Mouse (Mus musculus) granulocyte monocyte progenitor cell, adult 5-6 weeks (primary cell): Measurements from ENCODE around the gene Tnfrsf4. TPM values are rescaled to one million over a fixed set of nuclear protein-coding genes. Genes with fewer than 3 reads are reported as not detected.

Source experiments
- ATAC-seq: replicated peaks from 2 replicates; pipeline ENCODE4 v1.8.0; 2016; ENCODE audit warnings: mild to moderate bottlenecking, moderate TSS enrichment, inconsistent platforms; ENCODE audit not compliant: poor library complexity, severe bottlenecking
- total RNA-seq, 2 experiments: library from RNA; stranded (forward) in 1 of 2; stranded (reverse) in 1 of 2; fragments of 200-712, 200-1000 nt in 1 of 2; fragments of >200 nt in 1 of 2; fragmentation: Nextera tagmentation in 1 of 2; gene quantifications; 2 replicates each; pipeline ENCODE4 v1.2.3; 2014 to 2017

Gene Tnfrsf4
- total RNA-seq, 2 experiments from 2014 or later = 1.1 TPM; not detected in 1

- no peak for ATAC-seq
Observed at GRCm38 (mm10) chr4:156064510-156064897, 50.9 kb downstream of the Tnfrsf4 start.

- no peak for ATAC-seq
Observed at GRCm38 (mm10) chr4:156065156-156065894, 51.7 kb downstream of the Tnfrsf4 start.

Other genes with a start within 250 kb of the Tnfrsf4 start
- gene Vwa1, start 239.1 kb upstream of the Tnfrsf4 start, total RNA-seq (2014; fragmentation: Nextera tagmentation) = not detected in 2 replicates
- 0.26 and 0.36 TPM in 2 replicates for gene Vwa1, start 239.1 kb upstream of the Tnfrsf4 start, total RNA-seq (2017)
- gene Tmem88b, start 228.0 kb upstream of the Tnfrsf4 start, total RNA-seq (2014; fragmentation: Nextera tagmentation) = not detected in 2 replicates
- gene Tmem88b, start 228.0 kb upstream of the Tnfrsf4 start, total RNA-seq (2017) = not detected in 2 replicates
- gene Ankrd65, start 223.4 kb upstream of the Tnfrsf4 start, total RNA-seq (2014; fragmentation: Nextera tagmentation) = not detected in 2 replicates
- not detected in 2 replicates for gene Ankrd65, start 223.4 kb upstream of the Tnfrsf4 start, total RNA-seq (2017)
- 191 and 198 TPM in 2 replicates for gene Mrpl20, start 211.0 kb upstream of the Tnfrsf4 start, total RNA-seq (2014; fragmentation: Nextera tagmentation)
- 84.2 and 91.1 TPM in 2 replicates for gene Mrpl20, start 211.0 kb upstream of the Tnfrsf4 start, total RNA-seq (2017)
- gene Ccnl2, start 201.4 kb upstream of the Tnfrsf4 start, total RNA-seq (2014; fragmentation: Nextera tagmentation) = 94.6 and 104 TPM in 2 replicates
- 75.5 and 84.0 TPM in 2 replicates for gene Ccnl2, start 201.4 kb upstream of the Tnfrsf4 start, total RNA-seq (2017)
- 130 and 149 TPM in 2 replicates for gene Aurkaip1, start 182.6 kb upstream of the Tnfrsf4 start, total RNA-seq (2014; fragmentation: Nextera tagmentation)
- gene Aurkaip1, start 182.6 kb upstream of the Tnfrsf4 start, total RNA-seq (2017) = 101 and 159 TPM in 2 replicates
- gene Mxra8, start 174.2 kb upstream of the Tnfrsf4 start, total RNA-seq (2014; fragmentation: Nextera tagmentation) = 0.39 TPM in 1 of 2 replicates, not detected in the other
- gene Mxra8, start 174.2 kb upstream of the Tnfrsf4 start, total RNA-seq (2017) = not detected in 2 replicates
- 10.1 and 20.3 TPM in 2 replicates for gene Dvl1, start 166.4 kb upstream of the Tnfrsf4 start, total RNA-seq (2014; fragmentation: Nextera tagmentation)
- 12.4 and 21.6 TPM in 2 replicates for gene Dvl1, start 166.4 kb upstream of the Tnfrsf4 start, total RNA-seq (2017)
- gene Tas1r3, start 150.5 kb upstream of the Tnfrsf4 start, total RNA-seq (2014; fragmentation: Nextera tagmentation) = 1.5 TPM in 1 of 2 replicates, not detected in the other
- gene Tas1r3, start 150.5 kb upstream of the Tnfrsf4 start, total RNA-seq (2017) = 0.30 and 0.93 TPM in 2 replicates
- gene Cptp, start 144.4 kb upstream of the Tnfrsf4 start, total RNA-seq (2014; fragmentation: Nextera tagmentation) = 9.4 and 16.7 TPM in 2 replicates
- 7.0 and 7.8 TPM in 2 replicates for gene Cptp, start 144.4 kb upstream of the Tnfrsf4 start, total RNA-seq (2017)
- gene Ints11, start 144.3 kb upstream of the Tnfrsf4 start, total RNA-seq (2014; fragmentation: Nextera tagmentation) = 49.0 and 64.7 TPM in 2 replicates
- 34.7 and 37.9 TPM in 2 replicates for gene Ints11, start 144.3 kb upstream of the Tnfrsf4 start, total RNA-seq (2017)
- gene Pusl1, start 122.1 kb upstream of the Tnfrsf4 start, total RNA-seq (2014; fragmentation: Nextera tagmentation) = 21.2 and 29.3 TPM in 2 replicates
- 41.8 and 48.6 TPM in 2 replicates for gene Pusl1, start 122.1 kb upstream of the Tnfrsf4 start, total RNA-seq (2017)
- gene Acap3, start 122.0 kb upstream of the Tnfrsf4 start, total RNA-seq (2014; fragmentation: Nextera tagmentation) = 10.7 and 23.1 TPM in 2 replicates
- 6.0 and 6.1 TPM in 2 replicates for gene Acap3, start 122.0 kb upstream of the Tnfrsf4 start, total RNA-seq (2017)
- gene Ube2j2, start 70.0 kb upstream of the Tnfrsf4 start, total RNA-seq (2014; fragmentation: Nextera tagmentation) = 68.8 and 78.6 TPM in 2 replicates
- gene Ube2j2, start 70.0 kb upstream of the Tnfrsf4 start, total RNA-seq (2017) = 81.6 and 84.8 TPM in 2 replicates
- 15.4 and 32.2 TPM in 2 replicates for gene C1qtnf12, start 51.5 kb upstream of the Tnfrsf4 start, total RNA-seq (2014; fragmentation: Nextera tagmentation)
- 10.6 and 11.0 TPM in 2 replicates for gene C1qtnf12, start 51.5 kb upstream of the Tnfrsf4 start, total RNA-seq (2017)
- 6.4 and 6.6 TPM in 2 replicates for gene B3galt6, start 21.2 kb upstream of the Tnfrsf4 start, total RNA-seq (2014; fragmentation: Nextera tagmentation)
- 10.3 and 10.7 TPM in 2 replicates for gene B3galt6, start 21.2 kb upstream of the Tnfrsf4 start, total RNA-seq (2017)
- gene Sdf4, start 21.0 kb upstream of the Tnfrsf4 start, total RNA-seq (2014; fragmentation: Nextera tagmentation) = 62.0 and 73.4 TPM in 2 replicates
- gene Sdf4, start 21.0 kb upstream of the Tnfrsf4 start, total RNA-seq (2017) = 174 and 182 TPM in 2 replicates
- gene Tnfrsf18, start 12.3 kb downstream of the Tnfrsf4 start, total RNA-seq (2014; fragmentation: Nextera tagmentation) = 0.99 and 4.6 TPM in 2 replicates
- gene Tnfrsf18, start 12.3 kb downstream of the Tnfrsf4 start, total RNA-seq (2017) = 1.9 and 4.6 TPM in 2 replicates
- not detected in 2 replicates for gene Ttll10, start 45.6 kb downstream of the Tnfrsf4 start, total RNA-seq (2014; fragmentation: Nextera tagmentation)
- not detected in 2 replicates for gene Ttll10, start 45.6 kb downstream of the Tnfrsf4 start, total RNA-seq (2017)
- 32.2 and 43.0 TPM in 2 replicates for gene 9430015G10Rik, start 96.1 kb downstream of the Tnfrsf4 start, total RNA-seq (2014; fragmentation: Nextera tagmentation)
- 24.7 and 32.8 TPM in 2 replicates for gene 9430015G10Rik, start 96.1 kb downstream of the Tnfrsf4 start, total RNA-seq (2017)
- gene Rnf223, start 116.7 kb downstream of the Tnfrsf4 start, total RNA-seq (2014; fragmentation: Nextera tagmentation) = not detected in 2 replicates
- 0.17 TPM in 1 of 2 replicates, not detected in the other for gene Rnf223, start 116.7 kb downstream of the Tnfrsf4 start, total RNA-seq (2017)
- gene Agrn, start 183.6 kb downstream of the Tnfrsf4 start, total RNA-seq (2014; fragmentation: Nextera tagmentation) = 1.1 and 8.9 TPM in 2 replicates
- 1.2 and 2.1 TPM in 2 replicates for gene Agrn, start 183.6 kb downstream of the Tnfrsf4 start, total RNA-seq (2017)
- 4.6 and 11.1 TPM in 2 replicates for gene Isg15, start 187.0 kb downstream of the Tnfrsf4 start, total RNA-seq (2014; fragmentation: Nextera tagmentation)
- gene Isg15, start 187.0 kb downstream of the Tnfrsf4 start, total RNA-seq (2017) = 1.2 TPM in 1 of 2 replicates, not detected in the other
- 1.5 and 2.1 TPM in 2 replicates for gene AW011738, start 189.5 kb downstream of the Tnfrsf4 start, total RNA-seq (2014; fragmentation: Nextera tagmentation)
- 0.26 and 0.43 TPM in 2 replicates for gene AW011738, start 189.5 kb downstream of the Tnfrsf4 start, total RNA-seq (2017)
- gene Perm1, start 202.0 kb downstream of the Tnfrsf4 start, total RNA-seq (2014; fragmentation: Nextera tagmentation) = not detected in 2 replicates
- 0.05 TPM in 1 of 2 replicates, not detected in the other for gene Perm1, start 202.0 kb downstream of the Tnfrsf4 start, total RNA-seq (2017)
- gene Plekhn1, start 221.0 kb downstream of the Tnfrsf4 start, total RNA-seq (2014; fragmentation: Nextera tagmentation) = 24.3 and 36.5 TPM in 2 replicates
- gene Plekhn1, start 221.0 kb downstream of the Tnfrsf4 start, total RNA-seq (2017) = 12.2 and 13.4 TPM in 2 replicates
- gene Noc2l, start 222.2 kb downstream of the Tnfrsf4 start, total RNA-seq (2014; fragmentation: Nextera tagmentation) = 97.3 and 108 TPM in 2 replicates
- 116 and 135 TPM in 2 replicates for gene Noc2l, start 222.2 kb downstream of the Tnfrsf4 start, total RNA-seq (2017)
- not detected in 2 replicates for gene Samd11, start 241.8 kb downstream of the Tnfrsf4 start, total RNA-seq (2014; fragmentation: Nextera tagmentation)
- 0.15 and 0.60 TPM in 2 replicates for gene Samd11, start 241.8 kb downstream of the Tnfrsf4 start, total RNA-seq (2017)